Mouse (Mus musculus): ENCODE results near the gene Gtf2ird1.
"Not testable (repeated sequence)": the region's sequence is repeated elsewhere in the genome, so short reads cannot be mapped to it uniquely, and the experiment has no call there.

Gene Gtf2ird1

DNA sequence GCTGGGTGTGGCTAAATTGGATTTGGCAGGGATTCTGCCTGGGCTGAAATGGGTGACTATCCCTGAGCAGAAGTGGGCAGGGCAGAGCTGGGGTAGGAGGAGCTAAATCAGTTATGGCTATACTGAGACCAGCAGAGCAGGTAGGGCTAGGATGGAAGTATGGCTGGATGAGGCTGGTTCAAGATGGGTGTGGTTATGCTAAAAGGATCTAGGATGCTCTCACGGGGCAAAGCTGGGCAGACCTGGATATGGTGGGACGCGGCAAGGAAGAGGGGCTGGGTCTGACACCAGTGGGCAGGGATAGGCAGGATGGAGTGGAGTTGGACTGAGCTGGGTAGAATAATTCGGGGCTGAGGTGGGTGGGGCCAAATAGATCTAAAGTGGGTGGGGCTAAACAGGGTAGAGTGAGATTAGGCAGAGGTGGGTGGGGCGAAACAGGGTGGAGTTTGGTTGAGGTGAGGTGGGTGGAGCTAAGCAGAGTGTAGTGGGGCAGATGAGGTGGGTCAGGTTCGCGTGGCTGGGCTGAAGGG lies 46.1 kb downstream of the Gtf2ird1 start:
- DNase-seq (ENCODE audit: low read depth, low spot score): no peak

DNA sequence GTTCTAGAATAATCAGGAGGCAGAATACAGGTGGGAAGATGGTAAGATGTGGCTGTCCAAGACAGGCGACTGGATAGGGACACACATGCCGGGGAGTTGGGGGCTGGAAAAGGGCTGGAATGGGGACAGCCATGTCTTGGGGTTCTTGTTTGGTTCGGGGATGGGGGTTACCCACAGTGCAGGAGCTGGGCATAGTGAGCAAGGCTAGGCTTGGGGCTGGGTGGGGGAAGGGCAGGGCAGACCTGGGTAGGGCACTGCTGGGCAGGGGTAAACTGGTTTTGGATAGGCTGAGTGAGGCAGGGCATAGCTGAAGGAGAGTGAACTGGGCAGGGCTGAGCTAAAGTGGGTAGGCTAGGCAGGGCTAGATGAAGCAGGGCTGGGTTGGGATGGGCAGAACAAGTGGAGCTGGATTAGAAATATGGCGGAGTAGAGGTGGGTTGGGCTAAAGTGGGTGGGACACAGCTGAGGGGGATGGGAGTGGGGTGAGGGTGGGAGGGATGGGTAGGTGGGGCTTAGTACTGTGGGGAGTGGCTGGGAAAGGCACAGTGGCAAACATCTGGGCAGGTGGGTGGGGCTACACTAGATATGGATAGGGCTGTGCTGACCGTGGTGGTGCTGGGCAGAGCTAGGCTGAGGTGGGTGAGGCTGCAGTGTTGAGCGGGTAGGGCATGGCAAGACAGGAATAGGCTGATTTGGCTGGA lies 46.8 kb downstream of the Gtf2ird1 start:
- DNase-seq (ENCODE audit: low read depth, low spot score): no peak

DNA sequence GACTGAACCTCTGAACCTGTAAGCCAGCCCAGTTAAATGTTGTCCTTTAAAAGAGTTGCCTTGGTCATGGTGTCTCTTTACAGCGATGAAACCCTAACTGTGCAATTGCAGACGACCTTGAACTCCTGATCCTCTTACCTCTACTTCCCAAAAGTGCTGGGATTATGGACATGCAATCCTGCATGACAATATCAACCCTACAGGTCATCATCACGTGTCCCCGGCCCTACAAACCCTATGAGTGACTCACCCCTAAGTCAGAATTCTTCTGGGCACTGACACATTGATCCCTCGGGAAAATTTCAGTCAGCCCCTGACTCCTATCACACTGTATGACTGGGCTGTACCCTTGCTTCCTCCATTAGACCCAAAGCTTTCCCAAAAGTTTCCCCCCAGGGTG lies 48.4 kb downstream of the Gtf2ird1 start:
- no peak for DNase-seq (ENCODE audit: low read depth, low spot score)

DNA sequence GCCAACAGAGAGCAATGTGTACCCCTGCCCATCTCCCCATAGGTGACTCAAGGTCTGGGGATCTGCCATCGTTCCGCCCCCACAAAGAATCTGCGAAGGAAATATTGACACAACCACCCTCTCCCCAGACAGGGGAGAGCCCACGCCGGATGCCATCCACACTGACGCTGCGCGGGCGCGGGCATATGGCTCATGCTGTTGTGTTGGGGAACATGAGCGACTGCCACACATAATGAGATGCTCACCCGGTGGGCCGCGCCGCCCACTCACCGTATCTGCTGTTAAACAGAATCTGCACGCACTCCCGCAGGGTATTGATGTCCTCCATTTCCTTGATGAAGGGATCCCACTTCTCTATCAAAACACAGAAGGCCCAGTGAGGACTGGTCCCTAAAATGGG lies 54.7 kb downstream of the Gtf2ird1 start:
- DNase-seq (ENCODE audit: low read depth, low spot score): no peak

DNA sequence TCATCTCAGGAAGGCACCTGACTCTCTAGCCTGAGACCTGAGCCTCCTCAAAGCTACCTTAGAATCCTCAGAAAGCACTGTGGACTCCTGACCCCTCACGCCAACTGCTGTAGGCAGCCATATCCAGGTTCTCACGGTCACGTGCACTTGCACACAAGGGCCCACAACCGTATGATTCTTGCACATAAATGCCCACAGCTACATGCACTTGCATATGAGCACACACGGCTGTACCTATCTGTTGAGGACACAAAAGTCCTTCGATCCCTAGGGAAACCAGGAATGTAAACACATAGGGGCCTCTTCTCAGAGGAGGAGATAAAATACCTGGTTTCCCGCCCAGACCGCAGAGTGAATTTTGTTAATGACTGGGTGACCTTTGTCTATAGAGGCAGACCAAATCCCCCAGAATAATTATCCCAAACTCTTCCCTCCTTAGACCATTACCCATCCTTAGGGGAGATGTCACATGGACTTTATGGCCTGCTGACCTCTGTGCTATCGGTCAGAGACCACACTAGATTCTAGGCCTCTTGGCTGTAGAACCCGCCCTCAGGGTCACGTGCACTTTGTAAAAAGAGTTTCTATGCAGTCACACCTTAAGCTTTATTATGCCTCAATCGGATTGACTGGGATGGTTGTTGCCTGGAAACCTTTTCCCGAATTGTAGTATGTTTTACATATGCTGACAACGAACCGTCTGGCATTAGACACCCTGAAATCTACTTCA lies 58.9 kb downstream of the Gtf2ird1 start:
- no peak for DNase-seq (ENCODE audit: low read depth, low spot score)

DNA sequence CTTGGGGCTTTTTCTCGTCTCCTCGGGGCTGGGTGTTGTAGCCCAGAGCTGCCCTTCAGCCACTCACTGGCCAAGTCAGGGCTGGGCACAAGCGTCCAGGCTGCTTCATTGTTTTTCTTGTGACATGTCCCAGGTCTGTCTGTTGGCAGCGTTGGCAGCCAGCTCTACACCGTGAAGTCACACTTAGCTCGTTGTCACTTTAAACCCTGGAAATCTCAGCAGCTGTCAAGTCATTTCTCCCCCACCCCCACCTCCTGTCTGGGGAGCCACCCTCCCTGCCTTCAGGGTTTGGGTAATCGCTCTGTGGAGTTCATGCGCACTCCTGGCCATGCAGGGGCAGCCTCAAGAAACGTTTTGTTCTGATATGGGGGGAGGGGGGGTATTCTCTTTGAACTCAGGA lies 60.0 kb downstream of the Gtf2ird1 start:
- DNase-seq (ENCODE audit: low read depth, low spot score): no peak

DNA sequence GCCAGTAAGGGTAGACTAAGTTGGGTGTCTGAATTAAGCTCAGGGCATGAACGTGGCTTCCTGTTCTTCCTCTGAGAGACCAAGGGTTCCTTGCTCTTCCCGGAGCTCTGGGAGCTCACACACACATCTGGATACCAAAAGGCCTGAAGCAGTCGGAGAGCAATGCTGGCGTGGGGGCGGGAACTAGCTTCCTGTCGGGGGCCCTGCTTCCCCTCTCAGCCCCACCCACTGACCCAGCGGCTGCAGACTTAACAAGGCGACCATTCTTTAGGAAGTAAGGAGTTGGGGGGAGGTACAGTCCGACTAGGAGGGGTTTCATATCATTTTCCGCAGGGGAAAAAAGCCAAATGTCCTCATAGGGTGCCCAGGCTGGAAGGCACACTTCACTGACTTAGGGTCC lies 61.9 kb downstream of the Gtf2ird1 start:
- DNase-seq (ENCODE audit: low read depth, low spot score): no peak

DNA sequence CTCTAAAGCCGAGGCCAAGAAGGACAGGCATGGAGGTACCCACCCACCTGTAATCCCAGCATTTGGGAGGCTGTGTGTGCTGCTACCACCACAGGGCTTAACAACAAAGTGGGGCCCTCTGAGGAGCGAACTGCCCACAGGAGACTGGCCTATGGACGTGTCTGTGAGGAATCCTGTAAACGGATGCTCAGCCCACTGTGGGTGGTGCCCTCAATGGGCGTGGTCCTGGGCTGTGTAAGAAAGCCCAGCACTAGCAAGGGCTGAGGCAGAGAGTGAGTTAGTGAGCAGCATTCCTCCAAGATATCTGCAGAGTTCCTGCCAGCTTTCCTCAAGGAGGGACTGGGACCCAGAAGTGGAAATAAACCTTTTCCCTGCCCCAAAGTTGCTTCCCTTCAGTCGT lies 62.9 kb downstream of the Gtf2ird1 start:
- DNase-seq (ENCODE audit: low read depth, low spot score): no peak

DNA sequence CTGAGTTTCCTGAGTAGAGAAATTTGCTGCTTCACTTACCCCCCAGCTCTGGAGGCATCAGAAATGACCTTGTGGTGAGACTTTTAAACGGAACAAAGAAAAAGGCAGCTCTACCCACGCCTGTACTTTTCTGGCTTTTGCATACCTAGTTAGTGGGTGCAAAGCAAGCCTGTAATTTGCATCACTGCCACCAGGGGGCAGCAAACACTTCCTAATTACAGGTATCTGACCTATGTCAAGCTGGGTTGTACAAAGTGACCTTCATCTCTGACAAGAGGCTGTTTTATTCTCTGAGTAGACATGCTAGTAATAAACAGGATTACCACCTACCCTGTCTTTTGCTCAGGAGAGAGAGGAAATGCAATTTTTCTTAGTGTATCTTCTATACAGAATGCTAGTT lies 71.4 kb downstream of the Gtf2ird1 start:
- no peak for DNase-seq (ENCODE audit: low read depth, low spot score)

DNA sequence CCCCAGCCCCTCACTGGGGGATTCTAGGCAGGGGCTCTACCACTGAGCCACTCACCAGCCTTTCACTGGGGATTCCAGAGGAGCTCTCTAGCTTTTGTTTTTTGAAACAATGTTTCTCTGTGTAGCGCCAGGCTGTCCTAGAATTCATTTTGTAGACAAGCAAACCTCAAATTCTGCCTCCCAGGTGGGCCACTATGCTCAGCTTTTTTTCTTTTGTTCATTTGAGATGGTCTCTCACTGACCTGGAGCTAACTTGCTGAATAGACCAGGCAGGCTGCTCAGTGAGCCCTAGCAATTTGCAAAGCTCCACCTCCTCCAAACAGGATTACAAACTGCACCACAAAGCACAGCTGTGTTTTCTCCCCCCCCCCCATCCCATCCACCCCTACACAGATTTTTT lies 81.3 kb downstream of the Gtf2ird1 start:
- DNase-seq (ENCODE audit: low read depth, low spot score): no peak

DNA sequence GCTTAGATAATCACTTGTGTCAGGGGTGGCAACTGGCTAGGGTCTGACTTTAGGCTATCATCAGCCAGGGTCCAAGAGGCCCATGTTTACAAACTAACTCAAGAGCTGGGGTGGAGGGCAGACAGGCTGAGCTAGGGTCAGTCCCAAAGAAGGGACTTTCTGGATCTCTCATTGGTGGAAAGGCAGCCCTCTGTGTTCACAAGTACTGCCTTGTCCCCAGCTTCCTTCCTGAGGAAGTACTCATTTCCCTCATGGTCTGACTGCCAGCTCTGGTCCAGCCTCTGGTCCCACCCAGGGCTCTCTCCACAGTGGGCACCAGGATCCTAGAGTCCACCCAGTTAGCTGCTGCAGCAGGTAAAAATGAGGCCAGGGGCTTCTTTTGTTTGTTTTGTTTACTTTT lies 82.0 kb downstream of the Gtf2ird1 start:
- no peak for DNase-seq (ENCODE audit: low read depth, low spot score)

DNA sequence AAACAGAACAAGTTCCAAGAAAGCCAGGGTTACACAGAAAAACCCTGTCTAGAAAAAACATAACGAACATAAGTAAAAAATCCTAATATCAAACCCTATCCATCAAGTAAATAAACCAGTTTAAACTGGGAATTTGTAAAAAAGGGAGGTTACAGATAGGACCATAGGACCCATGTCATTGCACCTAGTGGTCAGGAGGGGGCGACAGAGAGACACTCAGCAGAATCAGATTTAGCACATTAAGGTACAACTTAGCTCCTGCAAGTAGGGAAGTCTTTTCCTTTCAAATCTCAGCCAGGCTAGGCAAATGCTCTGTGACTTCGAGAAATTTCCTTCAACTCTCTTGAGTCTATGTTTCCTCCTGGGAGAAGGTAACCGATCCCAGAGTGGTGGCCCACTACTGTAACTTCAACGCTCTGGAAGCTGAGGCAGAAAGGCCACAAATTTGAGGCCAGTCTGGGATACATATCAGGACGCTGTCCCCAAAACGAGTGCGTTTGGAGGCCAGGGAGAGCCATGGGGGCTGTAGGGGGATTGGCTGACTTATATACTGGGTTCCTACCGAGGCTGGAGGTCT lies 82.5 kb downstream of the Gtf2ird1 start:
- no peak for DNase-seq (ENCODE audit: low read depth, low spot score)

DNA sequence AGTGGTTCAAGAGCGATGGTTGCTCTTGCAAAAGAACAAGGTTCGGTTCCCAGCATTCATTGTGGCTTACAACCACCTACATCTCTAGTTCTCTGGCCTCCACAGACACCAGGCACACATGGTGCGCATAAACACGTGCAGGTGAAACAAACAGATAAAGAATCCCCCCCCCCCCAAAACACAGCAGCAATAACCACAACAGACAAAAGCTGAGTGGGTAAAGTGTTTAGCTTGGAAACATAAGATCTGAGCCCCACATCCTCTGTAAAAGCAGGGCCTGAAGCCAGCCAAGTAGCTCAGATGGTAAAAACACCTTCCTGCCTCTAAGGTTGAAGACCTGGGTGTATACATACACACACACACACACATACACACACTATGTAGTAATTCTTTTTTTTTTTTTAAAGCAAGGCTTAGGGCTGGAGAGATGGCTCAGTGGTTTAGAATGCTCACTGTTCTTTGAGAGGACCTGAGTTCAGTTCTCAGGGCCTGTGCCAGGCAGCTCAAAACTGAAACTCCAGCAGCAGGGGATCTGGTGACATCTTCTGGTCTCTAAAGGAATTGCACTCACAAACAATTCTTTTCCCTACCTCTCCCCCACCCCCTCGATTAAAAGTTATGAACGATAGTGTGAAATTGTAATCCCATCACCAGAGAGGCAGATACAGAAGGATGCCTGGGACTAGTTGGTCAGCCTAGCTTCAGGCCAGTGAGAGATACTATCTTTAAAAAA lies 83.4 kb downstream of the Gtf2ird1 start:
- DNase-seq (ENCODE audit: low read depth, low spot score): no peak

DNA sequence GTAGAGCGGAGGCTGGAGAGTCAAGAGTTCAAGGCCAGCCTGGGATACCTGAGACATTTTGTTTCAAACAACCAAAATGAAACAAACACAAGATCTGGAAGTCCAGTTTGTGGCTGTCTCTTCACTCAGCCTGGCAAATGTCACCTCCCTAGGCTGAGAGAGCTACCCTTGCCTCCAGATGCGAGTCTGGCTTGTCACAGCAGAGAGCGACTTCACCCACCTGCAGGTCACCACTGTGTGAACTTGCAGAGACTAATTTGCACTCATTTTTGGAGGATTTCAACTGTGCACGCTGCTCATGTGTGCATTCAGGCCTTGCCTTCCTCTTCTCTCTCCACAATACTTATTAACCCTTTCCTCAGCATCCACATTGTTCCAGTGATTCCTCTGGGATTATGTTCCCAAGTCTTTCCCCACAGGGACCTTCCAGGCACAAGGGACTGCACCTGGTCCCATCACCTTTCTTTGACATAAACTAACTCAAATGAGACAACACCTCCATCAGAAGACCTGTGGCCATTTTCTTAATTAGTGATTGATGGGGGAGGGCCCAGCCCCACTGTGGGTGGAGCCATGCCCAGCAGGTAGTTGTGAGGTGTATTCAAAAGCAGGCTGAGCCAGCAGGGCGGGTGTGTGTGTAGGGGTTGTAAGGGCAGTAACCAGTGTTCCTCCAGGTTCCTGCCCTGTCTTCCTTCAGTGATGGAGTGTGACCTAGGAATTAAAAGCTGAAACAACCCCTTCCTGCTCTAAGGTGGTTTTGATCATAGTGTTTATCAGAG lies 84.8 kb downstream of the Gtf2ird1 start:
- no peak for DNase-seq (ENCODE audit: low read depth, low spot score)

DNA sequence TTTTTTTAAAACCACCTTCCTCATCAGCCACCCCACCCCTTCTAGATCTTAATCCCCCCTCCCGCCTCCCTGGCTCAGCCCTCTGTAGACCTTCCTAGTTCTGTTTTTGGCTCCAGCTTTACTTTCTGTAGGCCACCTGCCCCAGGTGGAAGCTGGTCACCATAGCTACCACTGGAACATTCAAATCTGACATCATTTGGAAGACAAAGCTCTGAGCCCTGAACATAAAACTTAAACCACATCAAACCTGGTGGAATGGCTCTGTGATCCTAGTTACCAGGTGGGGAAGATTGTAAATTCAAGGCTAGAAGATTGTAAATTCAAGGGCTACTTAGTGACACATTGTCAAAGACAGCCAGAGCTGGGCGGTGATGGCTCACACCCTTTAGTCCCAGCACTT lies 85.7 kb downstream of the Gtf2ird1 start:
- DNase-seq (ENCODE audit: low read depth, low spot score): no peak

DNA sequence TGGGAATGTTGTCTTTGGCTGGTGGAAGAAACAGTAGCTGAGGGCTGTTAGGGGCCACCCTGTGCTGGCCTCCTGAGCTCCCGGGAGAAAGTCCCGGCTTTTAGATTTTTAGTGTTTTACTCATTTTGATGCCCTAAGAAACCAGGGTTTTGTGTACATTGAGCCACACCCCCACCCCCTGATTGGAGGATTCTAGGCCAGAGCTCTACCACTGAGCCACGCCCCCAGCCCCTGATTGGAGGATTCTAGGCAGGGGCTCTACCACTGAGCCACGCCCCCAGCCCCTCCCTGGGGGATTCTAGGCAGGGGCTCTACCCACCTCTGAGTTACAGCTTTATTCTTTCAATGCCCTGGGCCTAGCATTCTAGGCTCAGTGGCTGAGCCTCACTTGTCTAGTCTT lies 97.4 kb downstream of the Gtf2ird1 start:
- DNase-seq (ENCODE audit: low read depth, low spot score): no peak

DNA sequence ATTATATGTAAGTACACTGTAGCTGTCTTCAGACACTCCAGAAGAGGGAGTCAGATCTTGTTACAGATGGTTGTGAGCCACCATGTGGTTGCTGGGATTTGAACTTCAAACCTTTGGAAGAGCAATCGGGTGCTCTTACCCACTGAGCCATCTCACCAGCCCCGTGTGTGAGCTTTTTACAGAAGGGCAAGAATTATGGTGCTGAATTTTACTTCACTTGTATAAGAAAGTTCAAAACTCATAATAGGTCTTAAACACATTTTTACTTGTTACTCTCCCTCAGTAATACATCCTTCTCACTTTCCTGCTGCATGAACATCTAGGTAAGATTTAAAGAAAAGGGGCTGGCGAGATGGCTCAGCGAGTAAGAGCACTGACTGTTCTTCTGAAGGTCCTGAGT lies 101.1 kb downstream of the Gtf2ird1 start:
- not testable (repeated sequence) for DNase-seq (ENCODE audit: low read depth, low spot score)

DNA sequence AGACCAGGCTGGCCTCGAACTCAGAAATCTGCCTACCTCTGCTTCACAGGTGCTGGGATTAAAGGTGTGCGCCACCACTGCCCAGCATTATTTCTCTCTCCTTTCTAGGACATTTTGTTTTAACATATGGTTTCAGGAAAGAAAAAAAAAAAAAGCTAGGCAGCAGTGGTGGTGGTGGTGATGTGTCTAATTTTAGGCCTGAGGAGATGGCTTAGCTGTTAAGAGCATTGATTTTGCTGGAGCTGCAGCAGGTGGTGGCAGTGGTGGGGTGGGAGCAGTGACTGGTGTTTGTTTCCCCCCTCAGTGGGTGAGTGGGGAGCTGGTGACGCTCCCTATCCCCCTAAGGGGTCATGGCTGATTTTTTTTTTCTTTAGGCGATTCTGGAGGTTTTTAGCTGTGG lies 103.4 kb downstream of the Gtf2ird1 start:
- no peak for DNase-seq (ENCODE audit: low read depth, low spot score)

DNA sequence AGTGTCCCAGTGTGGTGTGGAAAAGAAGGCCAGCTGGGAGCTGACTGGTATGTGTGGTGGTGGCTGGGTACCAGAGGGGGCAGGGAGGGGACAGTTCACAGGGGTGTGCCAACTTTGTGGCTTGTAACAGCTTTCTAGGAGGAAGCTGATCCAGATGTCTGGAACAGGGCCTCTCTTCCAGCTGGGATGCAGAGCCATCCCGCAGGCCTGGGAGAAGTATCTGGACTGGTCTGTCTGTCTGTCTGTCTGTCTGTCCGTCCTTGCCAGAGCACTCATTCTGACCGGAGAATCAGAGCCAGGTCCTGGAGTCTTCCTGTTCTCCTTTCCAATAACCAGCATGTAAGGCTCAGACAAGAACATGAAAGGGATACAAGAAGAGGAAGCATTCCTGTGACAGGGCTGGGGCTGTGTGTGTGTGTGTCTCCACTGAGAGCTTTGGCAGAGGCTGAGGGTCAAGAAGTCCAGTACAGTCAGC lies 104.0 kb downstream of the Gtf2ird1 start:
- DNase-seq (ENCODE audit: low read depth, low spot score): no peak

DNA sequence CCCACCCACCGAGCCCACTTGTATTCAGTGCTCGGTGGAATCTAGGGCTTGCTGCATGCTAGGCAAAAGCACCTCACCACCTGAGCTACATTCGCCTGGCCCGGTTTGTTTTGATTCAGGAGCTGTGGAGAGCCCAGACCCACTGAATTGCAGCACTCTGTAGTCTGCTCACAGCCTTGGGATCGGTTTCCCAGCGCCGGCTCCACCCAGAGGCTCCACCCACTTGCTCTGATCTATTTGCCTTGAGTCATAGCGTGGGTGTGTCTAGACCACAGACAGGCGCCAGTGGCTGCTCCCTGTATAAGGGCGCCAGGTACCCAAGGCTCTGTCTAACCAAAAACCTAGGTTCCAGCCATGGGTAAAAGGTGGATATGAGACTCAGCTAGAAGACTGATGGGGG lies 105.9 kb downstream of the Gtf2ird1 start:
- no peak for DNase-seq (ENCODE audit: low read depth, low spot score)

DNA sequence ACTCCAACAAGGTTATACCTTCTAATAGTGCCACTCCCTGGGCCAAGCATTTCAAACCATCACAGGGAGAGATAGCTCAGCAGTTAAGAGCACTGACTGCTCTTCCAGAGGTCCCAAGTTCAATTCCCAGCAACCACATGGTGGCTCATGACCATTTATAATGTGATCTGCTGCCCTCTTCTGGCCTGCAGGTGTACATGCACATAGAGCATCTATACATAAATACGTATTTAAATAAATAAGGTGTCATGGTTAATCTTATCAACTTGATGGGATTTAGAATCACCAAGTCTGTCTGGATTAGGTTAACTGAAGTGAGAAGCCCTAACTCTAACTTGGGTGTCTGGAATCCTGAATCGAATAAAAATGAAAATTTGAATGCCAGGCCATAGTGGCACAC lies 109.5 kb downstream of the Gtf2ird1 start:
- DNase-seq (ENCODE audit: low read depth, low spot score): no peak
